Mouse (Mus musculus): ENCODE measurements around the gene Traf3. TPM values are rescaled to one million over a fixed set of nuclear protein-coding genes. Genes with fewer than 3 reads are reported as not detected.

The Traf3 gene
- polyA plus RNA-seq, 1 experiment from 2014 or later: 8.9 TPM

- no peaks in the 10 kb centered on the region for H3K9me3 ChIP-seq
- H3K4me3 ChIP-seq: no peak overlapping the region
- peak overlapping the region; percentile 28 for H3K4me2 ChIP-seq
- H3K27me3 ChIP-seq: no peaks in the 10 kb centered on the region
- 26% methylated on average over 12 of the region's 12 CpGs for WGBS
- no peak overlapping the region for H3K9ac ChIP-seq
- peaks cover 16% of the 10 kb centered on the region for H3K4me1 ChIP-seq
- no peaks in the 10 kb centered on the region for H3K36me3 ChIP-seq
- peak overlapping the region; percentile 54 for H3K27ac ChIP-seq
- peak; percentile 27; the same call in 1 of the 2 replicates for ATAC-seq (ENCODE audit: borderline replicate concordance, extremely low read depth, low FRiP score, low TSS enrichment)
Measured at GRCm38 (mm10) chr12:111143005-111143508, 23.1 kb upstream of the Traf3 start.

GRCm38 (mm10) chr12:111143509-111144063, 22.6 kb upstream of the Traf3 start:
- Histone ChIP-seq H3K9me3 (no peaks in the 10 kb centered on the region), H3K36me3 (no peaks in the 10 kb centered on the region), H3K4me3 (no peak overlapping the region), H3K27me3 (no peaks in the 10 kb centered on the region), H3K27ac (peak overlapping the region; percentile 54), H3K9ac (no peak overlapping the region), H3K4me1 (peaks cover 16% of the 10 kb centered on the region), H3K4me2 (peak overlapping the region; percentile 28)
- 0 out of 2 replicates have a peak, but pooled peaks have one; percentile 4 for ATAC-seq (ENCODE audit: borderline replicate concordance, extremely low read depth, low FRiP score, low TSS enrichment)
- 56% methylated on average over 16 of the region's 16 CpGs for whole genome bisulfite sequencing

- Histone ChIP-seq H3K27ac (no peak overlapping the region), H3K4me2 (no peak overlapping the region), H3K36me3 (no peaks in the 10 kb centered on the region), H3K9ac (no peak overlapping the region), H3K4me1 (peaks cover 16% of the 10 kb centered on the region), H3K9me3 (no peaks in the 10 kb centered on the region), H3K4me3 (no peak overlapping the region), H3K27me3 (no peaks in the 10 kb centered on the region)
- WGBS: 85% methylated on average over 2 of the region's 2 CpGs
- ATAC-seq (ENCODE audit: borderline replicate concordance, extremely low read depth, low FRiP score, low TSS enrichment): no peak
Measured at GRCm38 (mm10) chr12:111144598-111144997, 21.6 kb upstream of the Traf3 start.

- H3K27ac ChIP-seq: no peak overlapping the region
Measured at GRCm38 (mm10) chr12:111145269-111145668, 20.9 kb upstream of the Traf3 start.

GRCm38 (mm10) chr12:111149495-111150235, 16.5 kb upstream of the Traf3 start:
- no peak overlapping the region for H3K4me3 ChIP-seq
- no peak overlapping the region for H3K27ac ChIP-seq
- H3K4me2 ChIP-seq: no peak overlapping the region
- H3K9me3 ChIP-seq: no peaks in the 10 kb centered on the region
- 51% methylated on average over 17 of the region's 17 CpGs for WGBS
- H3K27me3 ChIP-seq: no peaks in the 10 kb centered on the region
- ATAC-seq (ENCODE audit: borderline replicate concordance, extremely low read depth, low FRiP score, low TSS enrichment): no peak
- H3K4me1 ChIP-seq: peaks cover 12% of the 10 kb centered on the region
- no peaks in the 10 kb centered on the region for H3K36me3 ChIP-seq
- H3K9ac ChIP-seq: no peak overlapping the region

More at GRCm38 (mm10) chr12:111145269-111145668, 20.9 kb upstream of the Traf3 start:
- Histone ChIP-seq H3K36me3 (no peaks in the 10 kb centered on the region), H3K4me1 (peaks cover 19% of the 10 kb centered on the region), H3K27me3 (no peaks in the 10 kb centered on the region), H3K9ac (no peak overlapping the region), H3K4me3 (no peak overlapping the region), H3K4me2 (no peak overlapping the region), H3K9me3 (no peaks in the 10 kb centered on the region)
- ATAC-seq (ENCODE audit: borderline replicate concordance, extremely low read depth, low FRiP score, low TSS enrichment): no peak
- whole genome bisulfite sequencing: 29% methylated on average over 9 of the region's 9 CpGs

- no peak overlapping the region for H3K27ac ChIP-seq
- no peaks in the 10 kb centered on the region for H3K36me3 ChIP-seq
- H3K9ac ChIP-seq: no peak overlapping the region
- no peak for ATAC-seq (ENCODE audit: borderline replicate concordance, extremely low read depth, low FRiP score, low TSS enrichment)
- H3K4me1 ChIP-seq: peaks cover 12% of the 10 kb centered on the region
- H3K4me3 ChIP-seq: no peak overlapping the region
- H3K27me3 ChIP-seq: no peaks in the 10 kb centered on the region
- 2% methylated on average over 6 of the region's 6 CpGs for WGBS
- H3K4me2 ChIP-seq: no peak overlapping the region
- no peaks in the 10 kb centered on the region for H3K9me3 ChIP-seq
Measured at GRCm38 (mm10) chr12:111150236-111150596, 16.0 kb upstream of the Traf3 start.

- 73% methylated on average over 5 of the region's 5 CpGs for WGBS
- Histone ChIP-seq H3K9ac (no peak overlapping the region), H3K27me3 (no peaks in the 10 kb centered on the region)
Measured at GRCm38 (mm10) chr12:111151422-111152156, 14.6 kb upstream of the Traf3 start.

GRCm38 (mm10) chr12:111152579-111152978, 13.6 kb upstream of the Traf3 start:
- Histone ChIP-seq H3K4me1 (peaks cover 12% of the 10 kb centered on the region), H3K9me3 (no peaks in the 10 kb centered on the region), H3K4me3 (no peak overlapping the region), H3K27ac (no peak overlapping the region), H3K27me3 (no peaks in the 10 kb centered on the region), H3K4me2 (no peak overlapping the region), H3K36me3 (no peaks in the 10 kb centered on the region), H3K9ac (no peak overlapping the region)
- 84% methylated on average over 6 of the region's 6 CpGs for WGBS
- no peak for ATAC-seq (ENCODE audit: borderline replicate concordance, extremely low read depth, low FRiP score, low TSS enrichment)

More at GRCm38 (mm10) chr12:111151422-111152156, 14.6 kb upstream of the Traf3 start:
- H3K27ac ChIP-seq: no peak overlapping the region
- H3K4me2 ChIP-seq: no peak overlapping the region
- H3K4me1 ChIP-seq: peaks cover 12% of the 10 kb centered on the region
- H3K9me3 ChIP-seq: no peaks in the 10 kb centered on the region
- no peaks in the 10 kb centered on the region for H3K36me3 ChIP-seq
- ATAC-seq (ENCODE audit: borderline replicate concordance, extremely low read depth, low FRiP score, low TSS enrichment): no peak
- no peak overlapping the region for H3K4me3 ChIP-seq

GRCm38 (mm10) chr12:111152981-111153710, 13.0 kb upstream of the Traf3 start:
- Histone ChIP-seq H3K27ac (no peak overlapping the region), H3K4me3 (no peak overlapping the region), H3K9me3 (no peaks in the 10 kb centered on the region), H3K4me1 (peaks cover 12% of the 10 kb centered on the region), H3K27me3 (no peaks in the 10 kb centered on the region), H3K9ac (no peak overlapping the region), H3K36me3 (no peaks in the 10 kb centered on the region), H3K4me2 (no peak overlapping the region)
- no peak for ATAC-seq (ENCODE audit: borderline replicate concordance, extremely low read depth, low FRiP score, low TSS enrichment)
- 61% methylated on average over 7 of the region's 7 CpGs for WGBS

GRCm38 (mm10) chr12:111153946-111154345, 12.2 kb upstream of the Traf3 start:
- no peak overlapping the region for H3K4me3 ChIP-seq
- H3K27me3 ChIP-seq: no peaks in the 10 kb centered on the region
- no peaks in the 10 kb centered on the region for H3K9me3 ChIP-seq
- no peak for ATAC-seq (ENCODE audit: borderline replicate concordance, extremely low read depth, low FRiP score, low TSS enrichment)
- H3K36me3 ChIP-seq: no peaks in the 10 kb centered on the region
- H3K4me2 ChIP-seq: no peak overlapping the region
- H3K27ac ChIP-seq: no peak overlapping the region
- peaks cover 12% of the 10 kb centered on the region for H3K4me1 ChIP-seq
- no peak overlapping the region for H3K9ac ChIP-seq
- WGBS: 55% methylated on average over 5 of the region's 5 CpGs

GRCm38 (mm10) chr12:111154641-111155040, 11.5 kb upstream of the Traf3 start:
- WGBS: 78% methylated on average over 6 of the region's 6 CpGs
- no peak overlapping the region for H3K9ac ChIP-seq
- no peaks in the 10 kb centered on the region for H3K36me3 ChIP-seq
- H3K27ac ChIP-seq: no peak overlapping the region
- H3K9me3 ChIP-seq: no peaks in the 10 kb centered on the region
- no peaks in the 10 kb centered on the region for H3K27me3 ChIP-seq
- no peak overlapping the region for H3K4me3 ChIP-seq
- H3K4me1 ChIP-seq: peaks cover 13% of the 10 kb centered on the region
- no peak for ATAC-seq (ENCODE audit: borderline replicate concordance, extremely low read depth, low FRiP score, low TSS enrichment)
- no peak overlapping the region for H3K4me2 ChIP-seq

Data from lung, embryonic 15.5 days (tissue).